ENCODE assay signal across 8 mouse cellular contexts in the genomic region with DNA sequence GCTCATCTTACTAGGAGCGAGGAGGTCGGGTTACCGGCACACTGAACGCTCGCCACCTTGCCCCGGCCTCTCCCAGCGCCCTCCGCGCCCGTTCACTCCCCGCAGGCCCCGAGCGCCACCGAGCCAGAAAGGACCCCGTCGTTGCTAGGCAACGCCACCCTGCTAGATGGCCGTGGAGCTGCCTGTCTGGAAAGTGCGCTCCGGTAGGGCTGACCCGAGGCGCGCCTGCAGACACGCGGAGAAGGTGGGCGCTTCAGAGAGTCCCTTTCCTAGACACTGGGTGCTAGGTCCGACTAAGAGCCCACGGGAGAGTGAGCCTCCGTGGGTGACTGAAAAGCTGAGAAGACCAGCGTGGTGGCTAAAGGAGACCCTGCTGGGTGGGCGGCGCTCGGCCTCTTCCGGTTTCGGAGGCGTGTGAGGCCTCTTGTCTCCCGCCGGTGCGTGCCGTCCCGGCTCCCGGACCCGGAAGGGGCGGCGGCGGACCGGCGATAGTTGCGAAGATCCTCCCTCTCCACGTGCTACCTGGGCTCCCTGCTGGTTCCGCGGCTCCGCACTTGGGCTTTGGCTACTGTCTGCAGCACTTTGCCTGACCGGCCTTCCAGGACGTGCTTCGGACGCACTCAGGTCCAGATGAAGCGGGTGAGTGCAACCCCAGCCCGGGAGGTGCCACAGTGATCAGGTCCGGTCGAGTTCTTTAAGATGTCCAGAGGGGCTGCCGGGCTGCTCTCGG. TPM values are rescaled to one million over a fixed set of nuclear protein-coding genes. Genes with fewer than 3 reads are reported as not detected.
DNase-seq lines count a peak whose midpoint lies in the region; ATAC-seq lines count a peak whose summit lies in the region.

A gene (minus strand): TSS at position 139 of the 730 bp plus-strand sequence.
A gene (plus strand): TSS at position 185 of the 730 bp plus-strand sequence.

- WGBS in hindbrain, embryonic 14.5 days: under 1% methylated on average over 63 of the region's 63 CpGs

- H3K36me3 ChIP-seq in hindbrain, embryonic 14.5 days (replicated peaks; ENCODE audit: control insufficient read depth, insufficient read depth): peaks cover 13% of the 10 kb centered on the region

- H3K4me3 ChIP-seq in hindbrain, embryonic 14.5 days (replicated peaks; ENCODE audit: low read length): peak within 1 kb of the TSS; percentile 96

- peak within 1 kb of the TSS; percentile 85 for H3K27ac ChIP-seq in hindbrain, embryonic 14.5 days

- no peaks in the 10 kb centered on the region for H3K9me3 ChIP-seq in hindbrain, embryonic 14.5 days (ENCODE audit: control insufficient read depth, low read length)

- ATAC-seq in hindbrain, embryonic 14.5 days (ENCODE audit: low FRiP score): peak; percentile 95

- DNase-seq in R1 (ENCODE audit: low read depth, low spot score): peak; percentile 94
- peak; percentile 97 for DNase-seq in cerebellum, postnatal 25 days
- DNase-seq in frontal cortex, postnatal 25 days (ENCODE audit: low spot score in 2 of 2): peak; percentile 92 to 93
- DNase-seq in hindbrain, embryonic 14.5 days (ENCODE audit: low spot score): peak; percentile 94
- peak; percentile 93 to 94 for DNase-seq in layer of hippocampus, postnatal 36 days
- peak; percentile 96 for DNase-seq in lung, postnatal 36 days
- peak; percentile 97 for DNase-seq in retina, postnatal 1 day
- peak; percentile 89 to 96 for DNase-seq in urinary bladder, adult 18-20 months (ENCODE audit: low spot score in 2 of 2)

- peak within 1 kb of the TSS; percentile 95 for H3K4me2 ChIP-seq in hindbrain, embryonic 14.5 days (replicated peaks)

- peak within 1 kb of the TSS; percentile 91 for H3K9ac ChIP-seq in hindbrain, embryonic 14.5 days

- H3K27me3 ChIP-seq in hindbrain, embryonic 14.5 days (ENCODE audit: control insufficient read depth, insufficient read depth, low read length): no peaks in the 10 kb centered on the region

- peaks cover 45% of the 10 kb centered on the region for H3K4me1 ChIP-seq in hindbrain, embryonic 14.5 days (replicated peaks; ENCODE audit: control insufficient read depth, insufficient read depth, low read length)

RNA-seq across cellular contexts. Expression of the first gene that starts in this region (rescaled TPM):
- 33.6 and 34.2 TPM in 2 replicates for polyA plus RNA-seq in hindbrain, embryonic 14.5 days (2014; fragmentation: Nextera tagmentation; extraction: Ambion mirVana)
- total RNA-seq in layer of hippocampus, postnatal 36 days (2021): 10 to 100 TPM; 34.5 to 40.0 TPM

RNA-seq across cellular contexts. Expression of the second gene that starts in this region (rescaled TPM):
- polyA plus RNA-seq in hindbrain, embryonic 14.5 days (2014; fragmentation: Nextera tagmentation; extraction: Ambion mirVana): 13.2 and 14.3 TPM in 2 replicates
- 1 to 10 TPM; 7.7 to 9.0 TPM for total RNA-seq in layer of hippocampus, postnatal 36 days (2021)

Comparison
In these comparisons a context has a peak if more than half of its experiments do, and no peak if none do; other contexts are left out.
1. Peak in every context shown above with its lines: DNase-seq, ATAC-seq, H3K4me3 ChIP-seq and H3K27ac ChIP-seq.